ENCODE assay signal across 7 mouse cellular contexts in genomic region chr8:120004154-120004702, GRCm38 (mm10). TPM values are rescaled to one million over a fixed set of nuclear protein-coding genes. Genes with fewer than 3 reads are reported as not detected.
DNase-seq lines count a peak whose midpoint lies in the region; ATAC-seq and TF ChIP-seq lines count a peak whose summit lies in the region.

No protein-coding gene starts in this region.

- no peak for ATAC-seq in limb, embryonic 11.5 days (ENCODE audit: insufficient number of reproducible peaks, low FRiP score, low TSS enrichment, low read depth)
- ATAC-seq in erythroid progenitor cell, adult 5-6 weeks (replicated peaks; ENCODE audit: low FRiP score, poor library complexity, severe bottlenecking), result no peak

- 52% methylated on average over 14 of the region's 14 CpGs for WGBS in hindbrain, embryonic 10.5 days
- WGBS in limb, embryonic 11.5 days, result 28% methylated on average over 14 of the region's 14 CpGs

- TF ChIP-seq CTCF in embryonic fibroblast, embryonic 13.5 days (IDR thresholded peaks at IDR 0.05; ENCODE audit: borderline replicate concordance, insufficient read depth, low read length), result no peak

- peaks cover 3% of the 10 kb centered on the region; the same call in 1 of the 2 replicates for H3K27me3 ChIP-seq in hindbrain, embryonic 10.5 days (ENCODE audit: insufficient read depth, poor library complexity, severe bottlenecking)
- H3K27me3 ChIP-seq in limb, embryonic 11.5 days (ENCODE audit: control insufficient read depth, insufficient read depth, low read length), result no peaks in the 10 kb centered on the region

- no peak overlapping the region for H3K9ac ChIP-seq in limb, embryonic 11.5 days (ENCODE audit: low read length)

- peak; percentile 71 for DNase-seq in adrenal gland, postnatal 25 days
- DNase-seq in hindbrain, embryonic 10.5 days (ENCODE audit: low spot score), result peak; percentile 38
- peak; percentile 55 for DNase-seq in limb, embryonic 11.5 days (ENCODE audit: low spot score)
- DNase-seq in testis, postnatal 10 days (ENCODE audit: low spot score), result peak; percentile 73
- DNase-seq in thymus, postnatal 4 days, result no peak

- peak overlapping the region; percentile 84 for H3K27ac ChIP-seq in embryonic fibroblast, embryonic 13.5 days (ENCODE audit: insufficient read depth, low read length)
- H3K27ac ChIP-seq in hindbrain, embryonic 10.5 days, result peak overlapping the region; percentile 45
- H3K27ac ChIP-seq in limb, embryonic 11.5 days (replicated peaks; ENCODE audit: low read depth, low read length), result peak overlapping the region; percentile 51; the same call in 1 of the 2 replicates

- H3K9me3 ChIP-seq in hindbrain, embryonic 10.5 days, result no peaks in the 10 kb centered on the region
- no peaks in the 10 kb centered on the region for H3K9me3 ChIP-seq in limb, embryonic 11.5 days (ENCODE audit: control insufficient read depth, low read length)

- peaks cover 9% of the 10 kb centered on the region; the same call in 1 of the 2 replicates for H3K4me1 ChIP-seq in embryonic fibroblast, embryonic 13.5 days (ENCODE audit: control insufficient read depth, insufficient read depth, low read length)
- peaks cover 43% of the 10 kb centered on the region for H3K4me1 ChIP-seq in hindbrain, embryonic 10.5 days (replicated peaks)
- H3K4me1 ChIP-seq in limb, embryonic 11.5 days (ENCODE audit: control insufficient read depth, insufficient read depth, low read length), result peaks cover 32% of the 10 kb centered on the region

- H3K4me3 ChIP-seq in embryonic fibroblast, embryonic 13.5 days (ENCODE audit: insufficient read depth, low read length), result no peak overlapping the region
- no peak overlapping the region for H3K4me3 ChIP-seq in hindbrain, embryonic 10.5 days
- H3K4me3 ChIP-seq in limb, embryonic 11.5 days (ENCODE audit: low read depth, low read length), result no peak overlapping the region

- no peaks in the 10 kb centered on the region for H3K36me3 ChIP-seq in hindbrain, embryonic 10.5 days
- H3K36me3 ChIP-seq in limb, embryonic 11.5 days (ENCODE audit: control insufficient read depth, insufficient read depth, low read length), result no peaks in the 10 kb centered on the region

- no peak overlapping the region for H3K4me2 ChIP-seq in limb, embryonic 11.5 days (ENCODE audit: low read depth, severe bottlenecking)

- TF ChIP-seq POLR2A in embryonic fibroblast, embryonic 13.5 days (IDR thresholded peaks at IDR 0.05; ENCODE audit: low read depth, low read length), result no peak

RNA-seq across cellular contexts. Expression of gene Crispld2, which starts 12.0 kb away (rescaled TPM):
- total RNA-seq in adrenal gland, postnatal 25 days (2021), result 5.1 and 6.9 TPM in 2 replicates
- polyA plus RNA-seq in embryonic fibroblast, embryonic 13.5 days (2011; ENCODE audit: insufficient read length, low read depth, missing spikeins), result 40.9 and 41.4 TPM in 2 replicates
- polyA plus RNA-seq in hindbrain, embryonic 10.5 days (2016; fragmentation: Nextera tagmentation; extraction: Ambion mirVana), result 3.8 and 4.6 TPM in 2 replicates
- polyA plus RNA-seq in limb, embryonic 11.5 days (2014; fragmentation: Nextera tagmentation; extraction: Ambion mirVana), result 2.7 and 3.1 TPM in 2 replicates
- 2.2 and 4.6 TPM in 2 replicates for total RNA-seq in erythroid progenitor cell, adult 5-6 weeks (2015; ENCODE audit: low replicate concordance)
- 1.9 and 2.1 TPM in 2 replicates for total RNA-seq in erythroid progenitor cell, adult 5-6 weeks (2017; ENCODE audit: low replicate concordance)
